ENCODE assay signal across 15 mouse cellular contexts in genomic region chr14:15436586-15436985, GRCm38 (mm10). TPM values are rescaled to one million over a fixed set of nuclear protein-coding genes. Genes with fewer than 3 reads are reported as not detected.
DNase-seq lines count a peak whose midpoint lies in the region; ATAC-seq lines count a peak whose summit lies in the region.
"Had no signal": no experiment of that assay in that cellular context is flagged by ENCODE, and none has a peak within 500 bp of the region (broad histone marks: within the 10 kb centered on the region; RNA-seq: fewer than 3 reads in every experiment).

No protein-coding gene starts in this region.

- H3K9me3 ChIP-seq in heart, embryonic 13.5 days: no peaks in the 10 kb centered on the region
- H3K9me3 ChIP-seq in midbrain, embryonic 13.5 days: no peaks in the 10 kb centered on the region
- no peaks in the 10 kb centered on the region for H3K9me3 ChIP-seq in midbrain, embryonic 10.5 days (replicated peaks)
- H3K9me3 ChIP-seq in neural tube, embryonic 15.5 days (replicated peaks): no peaks in the 10 kb centered on the region
- H3K9me3 ChIP-seq: embryonic facial prominence, embryonic 10.5 days; limb, embryonic 15.5 days; lung, embryonic 15.5 days had no signal

- H3K4me2 ChIP-seq in heart, embryonic 13.5 days: peak overlapping the region; percentile 95; the same call in 1 of the 2 replicates
- peak overlapping the region; percentile 83; the same call in 1 of the 2 replicates for H3K4me2 ChIP-seq in midbrain, embryonic 13.5 days (replicated peaks)
- peak overlapping the region; percentile 92 for H3K4me2 ChIP-seq in neural tube, embryonic 15.5 days

- 81% methylated on average over 4 of the region's 4 CpGs for WGBS in heart, embryonic 13.5 days
- 98% methylated on average over 4 of the region's 4 CpGs for WGBS in midbrain, embryonic 13.5 days
- WGBS in midbrain, embryonic 10.5 days: 91% methylated on average over 4 of the region's 4 CpGs
- WGBS in neural tube, embryonic 15.5 days: 91% methylated on average over 4 of the region's 4 CpGs

- H3K27me3 ChIP-seq in heart, embryonic 13.5 days (replicated peaks): peaks cover 8% of the 10 kb centered on the region; the same call in 1 of the 2 replicates
- peaks cover 29% of the 10 kb centered on the region for H3K27me3 ChIP-seq in midbrain, embryonic 13.5 days
- peaks cover 44% of the 10 kb centered on the region for H3K27me3 ChIP-seq in midbrain, embryonic 10.5 days (ENCODE audit: low read depth, poor library complexity, severe bottlenecking)
- H3K27me3 ChIP-seq in neural tube, embryonic 15.5 days (replicated peaks): no peaks in the 10 kb centered on the region

- no peak overlapping the region for H3K9ac ChIP-seq in heart, embryonic 13.5 days
- H3K9ac ChIP-seq in midbrain, embryonic 13.5 days (replicated peaks): no peak overlapping the region; the same call in 1 of the 2 replicates
- no peak overlapping the region for H3K9ac ChIP-seq in neural tube, embryonic 15.5 days (replicated peaks)
- H3K9ac ChIP-seq: limb, embryonic 15.5 days; lung, embryonic 15.5 days had no signal

- DNase-seq in cerebellum, postnatal 14 days: peak; percentile 26 to 29
- no peak for DNase-seq in heart, postnatal 4 days
- no peak for DNase-seq in midbrain, embryonic 10.5 days (ENCODE audit: low spot score)
- no peak for DNase-seq in kidney, adult 8-10 months
- DNase-seq: adrenal gland, adult 8-10 months had no signal

- no peak for ATAC-seq in cerebellum, adult (ENCODE audit: insufficient number of reproducible peaks, low FRiP score, low TSS enrichment)
- no peak for ATAC-seq in heart, embryonic 13.5 days (ENCODE audit: extremely low read depth, insufficient number of reproducible peaks, low FRiP score, low TSS enrichment)
- ATAC-seq in midbrain, embryonic 13.5 days: no peak
- no peak for ATAC-seq in neural tube, embryonic 15.5 days (ENCODE audit: low FRiP score)

- H3K27ac ChIP-seq in heart, embryonic 13.5 days (replicated peaks): no peak overlapping the region
- H3K27ac ChIP-seq in midbrain, embryonic 13.5 days: no peak overlapping the region
- H3K27ac ChIP-seq in midbrain, embryonic 10.5 days (replicated peaks): no peak overlapping the region
- H3K27ac ChIP-seq in neural tube, embryonic 15.5 days (replicated peaks): no peak overlapping the region
- H3K27ac ChIP-seq: embryonic facial prominence, embryonic 10.5 days; limb, embryonic 15.5 days; lung, embryonic 15.5 days had no signal

- H3K36me3 ChIP-seq in heart, embryonic 13.5 days: no peaks in the 10 kb centered on the region
- no peaks in the 10 kb centered on the region for H3K36me3 ChIP-seq in midbrain, embryonic 13.5 days
- H3K36me3 ChIP-seq in midbrain, embryonic 10.5 days: no peaks in the 10 kb centered on the region
- no peaks in the 10 kb centered on the region for H3K36me3 ChIP-seq in neural tube, embryonic 15.5 days
- H3K36me3 ChIP-seq: embryonic facial prominence, embryonic 10.5 days; limb, embryonic 15.5 days; lung, embryonic 15.5 days had no signal

- H3K4me3 ChIP-seq in heart, embryonic 13.5 days: no peak overlapping the region
- no peak overlapping the region for H3K4me3 ChIP-seq in midbrain, embryonic 13.5 days (replicated peaks)
- H3K4me3 ChIP-seq in midbrain, embryonic 10.5 days: no peak overlapping the region
- H3K4me3 ChIP-seq in neural tube, embryonic 15.5 days (replicated peaks): peak overlapping the region; percentile 74
- H3K4me3 ChIP-seq: myocyte had no signal

- H3K4me1 ChIP-seq in heart, embryonic 13.5 days: peaks cover 38% of the 10 kb centered on the region
- H3K4me1 ChIP-seq in midbrain, embryonic 13.5 days (replicated peaks): peaks cover 11% of the 10 kb centered on the region; the same call in 1 of the 2 replicates
- H3K4me1 ChIP-seq in midbrain, embryonic 10.5 days: peaks cover 18% of the 10 kb centered on the region
- peaks cover 5% of the 10 kb centered on the region; the same call in 1 of the 2 replicates for H3K4me1 ChIP-seq in neural tube, embryonic 15.5 days
- H3K4me1 ChIP-seq: lung, embryonic 15.5 days had no signal

RNA-seq across cellular contexts. Expression of gene Lrrc3b, which starts 2.2 kb away (rescaled TPM):
- 5.1 and 7.6 TPM in 2 replicates for polyA plus RNA-seq in heart, embryonic 13.5 days (2015; fragmentation: Nextera tagmentation; extraction: Ambion mirVana)
- 10 to 100 TPM; 13.9 to 16.2 TPM for total RNA-seq in heart, postnatal 4 days (2021)
- 5.8 and 6.4 TPM in 2 replicates for polyA plus RNA-seq in midbrain, embryonic 13.5 days (2015; fragmentation: Nextera tagmentation; extraction: Ambion mirVana)
- polyA plus RNA-seq in midbrain, embryonic 10.5 days (2016; fragmentation: Nextera tagmentation; extraction: Ambion mirVana): 0.93 and 1.3 TPM in 2 replicates
- polyA plus RNA-seq in neural tube, embryonic 15.5 days (2015; fragmentation: Nextera tagmentation; extraction: Ambion mirVana): 25.4 and 29.2 TPM in 2 replicates
- total RNA-seq: megakaryocyte progenitor cell, adult 5-6 weeks had no signal
- polyA plus RNA-seq: C2C12, myocyte had no signal

Comparison
In these comparisons a context has a peak if more than half of its experiments do, and no peak if none do; other contexts are left out.
1. DNase-seq: peak in cerebellum, postnatal 14 days (2 of 2); none in heart, postnatal 4 days (single experiment), midbrain, embryonic 10.5 days (single experiment) and kidney, adult 8-10 months (0 of 2).
2. Peak in every context shown above with its lines, with median percentiles within 50 percentile points of each other: H3K4me2 ChIP-seq.